Mouse (Mus musculus) intestine, embryonic 15.5 days (tissue): ENCODE results near the gene Syt9. TPM values are rescaled to one million over a fixed set of nuclear protein-coding genes. Genes with fewer than 3 reads are reported as not detected.

Source experiments
- polyA plus RNA-seq: library from polyadenylated mRNA; unstranded; fragments of >200 nt; fragmentation: Nextera tagmentation; extraction: Ambion mirVana; gene quantifications from 2 replicates; pipeline ENCODE4 v1.2.1, GENCODE M21; 2015

Gene Syt9
- polyA plus RNA-seq, 1 experiment from 2014 or later, result 4.4 TPM

Other genes with a start within 250 kb of the Syt9 start
- not detected in 2 replicates for gene Olfr715, start 239.6 kb upstream of the Syt9 start, polyA plus RNA-seq
- not detected in 2 replicates for gene Olfr716, start 232.4 kb upstream of the Syt9 start, polyA plus RNA-seq
- not detected in 2 replicates for gene Nlrp14, start 203.7 kb upstream of the Syt9 start, polyA plus RNA-seq
- gene Rbmxl2, start 161.3 kb upstream of the Syt9 start, polyA plus RNA-seq, result not detected in 2 replicates
- gene Olfml1, start 196.7 kb downstream of the Syt9 start, polyA plus RNA-seq, result 13.1 and 15.2 TPM in 2 replicates
- 11.5 and 12.8 TPM in 2 replicates for gene Ppfibp2, start 224.5 kb downstream of the Syt9 start, polyA plus RNA-seq